Mouse (Mus musculus) liver (tissue): ENCODE measurements around the gene Sik1.

Experiments
- DNase-seq: peaks from one replicate; pipeline ENCODE4 v3.0.0-alpha.2; 2020; ENCODE audit warnings: mixed read lengths

Gene Sik1

GRCm38 (mm10) chr17:31854770-31855596 lies 621 bp downstream of the Sik1 start:
- DNase-seq: peak; percentile 28

DNA sequence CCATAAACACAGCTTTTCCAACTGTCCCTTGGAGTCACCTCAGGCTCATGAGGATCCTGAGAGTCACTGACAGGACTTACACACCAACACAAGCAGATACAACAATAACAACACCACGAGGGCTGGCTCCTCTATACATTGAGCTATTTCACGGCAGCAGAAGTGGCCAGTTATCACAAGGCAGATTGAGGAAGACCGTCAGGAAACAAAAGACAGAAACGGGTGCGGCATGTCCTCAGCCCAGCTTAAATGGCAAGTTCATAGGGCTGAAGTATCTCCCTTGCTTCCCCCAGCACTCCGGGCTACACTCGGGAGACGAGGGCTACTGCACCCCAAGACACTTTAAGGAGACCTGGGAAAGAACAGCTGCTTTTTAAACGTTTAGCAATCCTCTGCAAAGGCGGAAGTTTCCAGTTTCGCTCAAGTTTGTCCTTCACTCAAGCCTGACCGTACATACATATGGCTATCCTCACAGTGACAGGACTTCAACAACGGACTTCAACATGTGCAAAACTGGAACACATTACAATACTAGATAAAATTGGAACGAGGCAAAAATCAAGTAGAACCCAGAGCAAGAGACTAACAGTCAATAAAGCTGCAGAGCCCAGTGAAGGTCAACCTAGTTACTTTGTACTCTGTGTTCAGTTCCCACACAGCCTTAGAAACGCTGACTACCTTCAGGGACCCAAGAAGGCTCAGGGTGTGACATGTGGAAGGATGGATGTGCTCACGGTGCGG lies 2.0 kb downstream of the Sik1 start:
- no peak for DNase-seq

- no peak for DNase-seq
Observed at GRCm38 (mm10) chr17:31852782-31853447, 2.7 kb downstream of the Sik1 start.

DNA sequence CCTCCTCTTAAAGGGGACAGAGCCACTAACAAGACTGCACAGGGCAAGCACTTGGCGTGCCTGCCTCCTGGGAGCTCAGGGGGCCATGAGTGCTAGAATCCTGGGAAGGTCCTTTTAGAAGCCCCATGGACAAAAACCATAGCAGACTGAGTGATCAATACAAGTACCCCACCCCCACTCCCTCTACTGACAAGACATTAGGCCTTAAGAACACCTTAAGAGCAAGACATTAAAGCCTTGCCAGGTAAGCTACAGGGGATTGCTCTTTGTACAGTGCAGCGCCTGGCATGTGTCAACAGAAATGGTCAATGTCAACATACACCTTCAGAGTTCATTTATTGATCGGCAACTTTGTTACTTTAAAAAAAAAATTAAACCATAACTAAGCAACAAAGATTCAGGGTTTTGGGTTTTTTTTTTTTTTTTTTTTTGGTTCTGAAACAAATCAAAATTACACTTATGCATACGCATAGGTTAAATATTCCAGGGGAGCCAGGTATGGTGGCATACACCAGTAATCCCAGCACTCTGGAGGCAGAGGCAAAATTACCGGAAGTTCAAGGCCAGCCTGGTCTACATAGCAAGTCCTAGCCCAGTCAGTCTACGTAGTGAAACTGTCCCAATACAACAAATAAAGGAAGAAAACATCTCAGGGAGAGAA lies 3.7 kb downstream of the Sik1 start:
- DNase-seq: no peak

DNA sequence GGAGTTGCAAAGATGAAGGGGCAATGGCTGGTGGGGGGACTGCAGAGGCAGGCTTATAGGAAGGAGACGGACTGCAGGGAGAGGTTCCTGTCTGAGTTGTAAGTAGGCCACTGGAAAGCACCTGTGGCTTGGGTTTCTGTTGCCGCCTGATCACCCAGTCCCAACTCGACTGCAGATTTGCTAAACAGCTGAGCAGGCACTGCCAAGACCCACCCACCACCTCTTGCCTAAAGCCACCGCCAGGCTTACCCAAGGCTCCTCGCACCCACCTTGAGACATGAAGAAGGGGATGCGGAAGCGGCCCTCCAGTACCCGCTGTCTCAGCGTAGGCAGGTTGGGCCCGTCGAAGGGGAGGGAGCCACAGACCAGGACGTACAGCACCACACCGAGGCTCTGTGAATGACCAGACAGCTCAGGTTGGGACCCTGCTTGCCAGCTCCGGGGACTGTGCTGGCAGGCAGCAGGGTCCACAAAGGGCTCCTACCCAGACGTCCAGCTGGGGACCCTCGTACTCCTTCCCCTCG lies 5.1 kb downstream of the Sik1 start:
- no peak for DNase-seq

DNA sequence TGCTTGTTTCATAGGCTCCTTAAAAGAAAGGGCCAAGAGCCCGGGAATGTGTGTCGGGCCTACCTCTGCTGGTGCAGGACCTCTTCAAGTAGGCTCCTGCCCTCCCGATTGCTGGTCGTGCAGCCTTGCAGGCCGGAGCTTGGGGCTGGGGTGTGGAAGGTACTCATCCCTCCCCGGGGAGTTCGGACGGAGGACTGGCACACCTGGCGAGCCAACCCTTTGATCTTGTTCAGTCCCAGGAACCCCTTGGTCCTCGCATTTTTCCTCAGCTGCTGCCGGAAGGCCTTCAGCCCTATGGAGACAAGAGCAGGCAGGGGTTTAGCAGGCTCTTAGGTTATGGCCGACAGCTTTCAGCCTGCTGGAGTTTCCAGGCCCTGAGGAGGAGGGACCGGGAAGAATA lies 8.6 kb downstream of the Sik1 start:
- no peak for DNase-seq

GRCm38 (mm10) chr17:31846352-31846751 lies 9.3 kb downstream of the Sik1 start:
- DNase-seq: no peak

DNA sequence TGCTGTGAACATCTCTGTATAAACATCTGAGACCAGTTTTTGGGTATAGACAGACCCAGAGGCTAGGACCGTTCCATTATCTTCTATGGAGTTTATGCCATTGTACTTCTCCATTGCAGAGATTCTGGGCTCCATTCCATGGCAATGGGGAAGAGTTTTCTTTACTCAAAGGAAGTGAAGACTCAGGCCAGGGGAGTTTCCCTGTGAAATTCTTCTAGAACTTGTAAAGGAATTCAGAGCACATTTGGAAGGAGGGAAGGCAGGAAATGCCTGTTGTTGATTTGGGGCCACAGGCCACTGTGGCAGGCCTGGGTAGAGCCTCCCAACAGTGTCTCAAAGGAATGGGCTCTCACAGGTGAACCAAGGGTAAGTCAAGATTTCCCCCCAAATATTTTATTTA lies 11.7 kb downstream of the Sik1 start:
- no peak for DNase-seq

- DNase-seq: no peak
Observed at GRCm38 (mm10) chr17:31842930-31843822, 12.4 kb downstream of the Sik1 start.

- DNase-seq: no peak
Observed at GRCm38 (mm10) chr17:31841842-31842611, 13.6 kb downstream of the Sik1 start.

GRCm38 (mm10) chr17:31841453-31841841 lies 14.2 kb downstream of the Sik1 start:
- no peak for DNase-seq

GRCm38 (mm10) chr17:31840423-31841003 lies 15.1 kb downstream of the Sik1 start:
- DNase-seq: no peak

DNA sequence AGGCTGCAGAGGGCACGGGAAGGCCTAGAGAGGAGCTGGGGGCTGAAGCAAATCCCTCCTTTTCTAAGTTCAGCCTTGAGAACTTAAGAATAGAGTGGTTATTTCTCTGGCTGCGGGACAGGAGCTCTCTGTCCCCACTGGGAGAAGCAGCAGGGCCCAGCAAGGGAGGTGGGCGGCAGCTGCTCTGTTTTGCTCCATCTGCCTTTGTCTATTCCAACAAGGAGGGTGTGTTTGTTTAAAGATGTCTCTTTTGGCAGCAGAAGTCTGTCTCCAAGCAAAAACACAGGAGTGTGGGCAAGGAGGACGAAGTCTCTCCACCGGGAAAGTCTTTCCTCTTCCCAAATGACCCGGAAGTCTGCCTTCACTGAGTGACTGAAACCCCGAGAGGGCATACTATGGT lies 18.8 kb downstream of the Sik1 start:
- DNase-seq: no peak

DNA sequence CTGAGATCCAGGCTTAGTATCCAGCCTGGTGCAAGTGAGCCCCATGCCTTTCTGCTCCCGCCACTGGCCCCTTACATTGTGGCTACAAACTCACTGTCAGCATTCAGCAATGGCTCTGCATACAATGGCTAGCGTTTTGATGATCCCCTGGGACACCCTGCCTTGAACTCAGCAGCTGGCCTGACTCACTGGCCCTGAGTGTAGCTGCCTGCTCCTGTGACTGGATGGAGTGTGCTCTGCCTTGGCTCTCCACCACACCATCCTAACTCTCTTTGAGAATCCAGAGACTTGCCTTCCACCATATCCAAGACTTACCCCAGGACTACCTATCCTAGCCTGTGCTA lies 19.4 kb downstream of the Sik1 start:
- DNase-seq: no peak

DNA sequence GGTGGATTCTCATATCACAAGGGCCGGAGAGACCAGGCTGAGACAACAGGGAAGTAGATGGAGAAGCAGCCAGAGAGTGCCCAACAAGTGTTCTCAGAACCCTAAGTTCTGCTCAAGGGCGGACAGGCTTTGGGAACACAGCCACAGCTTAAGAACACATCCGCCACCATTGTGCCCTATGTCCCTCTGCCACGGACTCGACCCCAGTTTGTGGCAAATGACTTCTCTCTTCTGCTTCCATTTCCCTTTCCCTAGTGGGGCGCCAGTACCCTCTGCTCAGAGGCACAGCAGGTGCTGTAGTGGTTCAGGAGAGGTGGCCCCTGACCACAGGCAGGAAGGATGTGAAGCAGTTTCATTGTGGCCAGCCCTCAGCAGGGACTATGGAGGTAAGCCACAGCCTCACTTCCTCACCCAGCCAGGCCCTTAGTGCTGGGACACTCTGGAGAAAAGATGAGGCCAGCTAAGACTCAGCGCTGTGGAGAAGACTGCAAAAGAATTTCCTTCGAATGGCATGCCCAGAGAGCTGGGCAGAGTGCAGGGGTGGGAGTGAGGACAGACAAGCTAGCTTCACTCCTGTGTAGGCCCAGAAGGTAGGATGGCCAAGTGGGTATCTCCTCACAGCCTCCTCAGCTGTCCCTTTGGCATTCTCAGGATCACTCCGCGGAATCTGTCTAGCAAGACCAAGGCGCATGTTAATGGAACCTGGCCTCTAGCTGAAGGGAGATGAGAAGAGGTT lies 19.9 kb downstream of the Sik1 start:
- DNase-seq: peak; percentile 45

DNA sequence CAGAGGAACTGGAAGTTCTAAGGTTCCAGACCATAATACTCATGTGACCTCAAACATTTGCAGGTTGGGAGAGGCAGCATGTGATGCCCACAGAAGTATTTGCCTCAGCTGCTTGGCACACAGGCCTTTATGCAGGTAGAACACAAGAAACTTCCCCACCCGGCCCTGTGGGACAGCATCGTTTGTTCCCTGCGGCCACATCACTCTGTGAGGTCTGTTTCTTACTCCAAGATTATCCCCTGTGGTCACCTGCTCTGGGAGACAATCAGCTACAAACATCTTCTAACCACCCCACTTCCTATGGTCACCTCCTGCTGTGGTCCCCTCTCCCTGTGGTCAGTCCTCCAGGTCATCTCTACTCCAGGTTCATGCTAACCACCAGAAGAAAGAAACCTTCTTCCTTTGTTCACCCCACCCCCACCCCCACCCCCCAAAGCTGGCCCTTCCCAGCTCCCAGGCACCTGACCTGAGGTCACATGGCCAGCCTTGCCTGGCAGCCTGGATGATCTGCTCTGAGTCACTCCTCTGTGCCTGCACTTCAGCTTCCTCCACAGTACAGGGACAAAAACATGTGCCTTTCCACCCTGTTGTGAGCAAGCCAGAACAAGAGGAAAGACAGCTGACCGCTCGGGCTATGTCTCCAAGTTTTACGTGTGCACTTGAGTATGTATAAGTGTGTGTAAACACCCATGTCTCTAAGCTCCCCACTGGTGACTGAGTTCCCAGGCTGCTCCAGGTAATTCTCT lies 21.1 kb downstream of the Sik1 start:
- no peak for DNase-seq

- DNase-seq: peak; percentile 40
Observed at GRCm38 (mm10) chr17:31833752-31834151, 21.9 kb downstream of the Sik1 start.

GRCm38 (mm10) chr17:31832577-31832964 lies 23.0 kb downstream of the Sik1 start:
- DNase-seq: no peak

GRCm38 (mm10) chr17:31831866-31832576 lies 23.6 kb downstream of the Sik1 start:
- no peak for DNase-seq
